Mouse (Mus musculus) sigmoid colon, adult 10 weeks (tissue): ENCODE measurements around the gene Scgb1b3. TPM values are rescaled to one million over a fixed set of nuclear protein-coding genes. Genes with fewer than 3 reads are reported as not detected.

Experiments
- polyA plus RNA-seq: library from polyadenylated mRNA; stranded (reverse); fragments of 350-450 nt; fragmentation: Illumina TruSeq; extraction: RNeasy Lipid Tissue Mini Kit (QIAGEN cat#74804); gene quantifications from one replicate; pipeline ENCODE4 v1.2.3, GENCODE M21; 2014; ENCODE audit warnings: low read depth, low replicate concordance

Gene Scgb1b3
- 5.0 TPM for polyA plus RNA-seq

DNA sequence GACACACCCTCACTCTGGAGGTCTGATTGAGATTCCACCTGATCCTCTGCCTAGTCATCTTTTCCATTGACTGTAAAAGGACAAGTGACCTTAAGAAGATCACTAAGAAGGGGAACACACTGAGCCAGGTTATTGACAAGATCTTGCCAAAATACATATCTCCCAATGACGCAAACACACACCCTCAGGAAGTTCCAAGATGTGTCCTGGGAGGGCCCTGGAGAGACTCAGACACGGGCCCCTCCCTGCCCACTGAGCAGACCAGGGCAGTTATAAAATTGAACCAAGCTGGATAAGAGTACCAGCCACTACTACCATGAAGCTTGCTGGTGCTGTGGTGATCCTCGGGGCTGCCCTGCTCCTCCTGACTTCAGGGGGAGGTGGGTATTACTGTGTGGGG lies at the start of gene Scgb1b3:
TSS of gene Scgb1b3 (plus strand) at position 301 of the 400 bp plus-strand sequence.

DNA sequence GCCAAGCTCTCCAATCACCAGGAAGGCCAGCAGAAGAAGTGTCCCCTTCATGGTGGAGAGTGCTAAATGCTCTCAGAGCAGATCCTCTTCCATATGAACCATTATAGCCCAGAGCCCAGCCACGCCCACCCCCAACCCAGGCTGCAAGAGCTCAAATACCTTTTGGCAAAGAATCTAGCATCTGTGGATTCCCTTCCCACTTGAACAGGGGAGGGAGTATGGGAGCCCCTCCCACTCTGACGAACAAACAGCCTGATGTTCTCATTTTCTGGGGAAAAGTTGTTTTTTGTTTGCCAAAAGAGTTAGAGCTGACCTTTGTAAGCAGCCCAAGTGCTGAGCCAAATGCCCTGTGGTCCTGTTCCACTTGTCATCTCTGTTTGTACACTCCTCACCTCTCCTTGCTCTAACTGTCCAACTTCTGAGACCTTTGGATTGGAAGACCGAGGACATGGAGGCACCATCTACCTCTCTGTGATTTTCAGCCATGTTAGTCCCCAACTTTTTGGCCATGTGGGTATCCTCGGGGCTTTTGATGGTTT lies 13.3 kb upstream of the Scgb1b3 start, which contains the start of gene Scgb2b3:
TSS of gene Scgb2b3 (minus strand) at position 51 of the 539 bp plus-strand sequence.

Other genes starting within 250 kb of the Scgb1b3 start
- not detected for gene Scn1b, start 248.6 kb upstream of the Scgb1b3 start, polyA plus RNA-seq
- gene Gramd1a, start 219.7 kb upstream of the Scgb1b3 start, polyA plus RNA-seq: 7.0 TPM
- gene Scgb2b2, start 85.1 kb upstream of the Scgb1b3 start, polyA plus RNA-seq: not detected
- not detected for gene Scgb1b2, start 83.8 kb upstream of the Scgb1b3 start, polyA plus RNA-seq
- gene Scgb2b3, start 13.5 kb upstream of the Scgb1b3 start, polyA plus RNA-seq: not detected